Mouse (Mus musculus): ENCODE measurements around the gene Rhbg.

DNA sequence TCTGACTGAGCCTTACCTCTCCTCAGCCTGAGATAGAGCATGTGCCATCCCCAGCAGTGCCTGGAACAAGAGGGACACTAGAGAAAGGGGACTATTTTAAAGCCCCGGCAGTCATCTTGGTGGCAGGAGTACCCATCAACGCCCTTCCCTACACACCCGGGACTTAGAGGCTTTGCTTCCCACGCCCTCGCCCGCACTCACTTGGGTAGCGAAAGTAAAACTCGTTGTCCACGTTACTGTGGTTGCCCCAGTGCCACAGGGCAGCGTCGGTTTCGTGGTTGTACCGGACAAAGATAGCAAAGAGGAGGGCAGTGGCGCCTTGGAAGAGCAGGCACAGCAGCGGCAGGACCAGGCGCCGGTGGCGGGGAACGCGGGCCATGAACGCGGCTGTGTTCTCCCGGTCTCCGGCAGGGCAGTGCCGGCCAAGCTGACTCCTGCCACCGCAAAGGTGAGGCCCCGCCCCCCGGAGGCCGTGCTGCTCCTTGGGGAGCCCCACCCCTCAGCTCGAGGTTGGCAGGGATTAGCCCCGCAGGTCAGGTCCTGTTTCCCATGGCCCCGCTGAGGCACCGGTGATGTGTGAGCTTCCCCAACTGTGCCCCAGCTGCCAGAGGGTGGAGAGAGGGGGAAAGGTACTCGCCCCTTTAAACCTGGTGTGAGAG lies at the start of gene Rhbg:
- no peak for TF ChIP-seq CTCF (IDR thresholded peaks at IDR 0.05; ENCODE audit: extremely low read depth, insufficient read depth, insufficient read length, insufficient replicate concordance)
- no peak for TF ChIP-seq POLR2A (IDR thresholded peaks at IDR 0.05; ENCODE audit: low read depth, low read length)

Data from spleen, adult 2 months (tissue).